Mouse (Mus musculus) B cell, adult 62 days (primary cell): ENCODE results near the gene Olfr186. TPM values are rescaled to one million over a fixed set of nuclear protein-coding genes. Genes with fewer than 3 reads are reported as not detected.

Source experiments
- total RNA-seq: library from RNA; stranded (reverse); gene quantifications from 4 replicates; pipeline ENCODE4 v1.2.4, GENCODE M21; 2023

Gene Olfr186
- total RNA-seq: not detected in 4 replicates

DNA sequence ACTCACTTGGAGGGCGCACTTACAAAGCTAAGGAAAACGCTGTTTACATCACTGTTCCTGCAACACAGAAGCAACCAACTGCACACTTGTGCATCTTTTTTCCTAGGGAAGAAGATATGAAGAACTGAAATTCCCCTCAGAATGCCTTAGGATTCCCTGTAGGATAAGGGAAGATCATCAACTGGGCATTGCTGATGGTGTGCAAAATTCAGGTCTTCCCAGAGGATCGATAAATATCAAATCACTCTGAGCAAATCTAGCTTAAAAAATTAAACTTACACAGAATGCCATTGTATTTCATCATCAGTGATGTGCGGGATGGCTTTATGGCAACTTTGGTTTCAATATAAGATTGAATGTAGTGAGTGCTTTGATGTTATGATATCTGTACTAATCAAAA, at the start of gene Olfr186:
Olfr186 (minus strand) TSS at position 101 of the 400 bp plus-strand sequence.

DNA sequence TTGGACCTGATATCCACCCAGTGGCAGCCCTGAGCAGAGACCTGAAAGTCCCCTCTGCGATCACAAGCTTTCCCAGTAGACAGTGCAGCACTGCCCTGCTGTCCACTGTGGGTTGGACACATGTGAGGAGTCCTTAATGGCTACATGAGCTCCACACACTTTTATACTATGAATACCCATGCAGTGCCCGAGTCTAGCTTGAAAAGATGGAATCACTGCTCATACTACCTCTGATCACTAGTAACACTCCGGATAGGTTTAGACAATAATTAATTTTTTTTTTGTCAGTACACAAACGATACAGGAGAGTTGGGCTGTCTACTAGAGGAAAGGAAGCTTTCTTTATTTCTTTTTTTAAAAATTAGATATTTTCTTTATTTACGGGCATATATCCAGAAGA, 47.8 kb upstream of the Olfr186 start, which contains the start of gene Olfr190:
Olfr190 (minus strand) TSS at position 101 of the 400 bp plus-strand sequence.

GRCm38 (mm10) chr16:59039710-59040109, 9.6 kb upstream of the Olfr186 start, which contains the start of gene Olfr187:
Gene Olfr187, minus strand, starts transcription at chr16:59039767.

GRCm38 (mm10) chr16:58995057-58995456, 35.0 kb downstream of the Olfr186 start, which contains the start of gene Olfr183:
Gene Olfr183, plus strand, starts transcription at chr16:58995357.

Other genes with a start within 250 kb of the Olfr186 start
- not detected in 4 replicates for gene Olfr173, start 230.0 kb downstream of the Olfr186 start, total RNA-seq
- not detected in 4 replicates for gene Olfr175-ps1, start 203.5 kb downstream of the Olfr186 start, total RNA-seq
- gene Olfr177, start 155.5 kb downstream of the Olfr186 start, total RNA-seq: not detected in 4 replicates
- gene Olfr178, start 138.2 kb downstream of the Olfr186 start, total RNA-seq: not detected in 4 replicates
- gene Olfr181, start 101.5 kb downstream of the Olfr186 start, total RNA-seq: not detected in 4 replicates
- gene Olfr180, start 100.9 kb downstream of the Olfr186 start, total RNA-seq: not detected in 4 replicates
- not detected in 4 replicates for gene Olfr183, start 34.9 kb downstream of the Olfr186 start, total RNA-seq
- not detected in 4 replicates for gene Olfr187, start 9.5 kb upstream of the Olfr186 start, total RNA-seq
- not detected in 4 replicates for gene Olfr190, start 47.7 kb upstream of the Olfr186 start, total RNA-seq
- gene Olfr191, start 59.5 kb upstream of the Olfr186 start, total RNA-seq: not detected in 4 replicates
- gene Olfr193, start 81.6 kb upstream of the Olfr186 start, total RNA-seq: not detected in 4 replicates
- gene Olfr194, start 90.8 kb upstream of the Olfr186 start, total RNA-seq: not detected in 4 replicates
- gene Olfr195, start 116.8 kb upstream of the Olfr186 start, total RNA-seq: not detected in 4 replicates
- not detected in 4 replicates for gene Olfr196, start 140.2 kb upstream of the Olfr186 start, total RNA-seq
- gene Olfr198, start 173.2 kb upstream of the Olfr186 start, total RNA-seq: not detected in 4 replicates
- not detected in 4 replicates for gene Olfr199, start 189.5 kb upstream of the Olfr186 start, total RNA-seq
- not detected in 4 replicates for gene Olfr201, start 242.3 kb upstream of the Olfr186 start, total RNA-seq